Mouse (Mus musculus): ENCODE results near the gene Nr1h4.

Nr1h4 gene

DNA sequence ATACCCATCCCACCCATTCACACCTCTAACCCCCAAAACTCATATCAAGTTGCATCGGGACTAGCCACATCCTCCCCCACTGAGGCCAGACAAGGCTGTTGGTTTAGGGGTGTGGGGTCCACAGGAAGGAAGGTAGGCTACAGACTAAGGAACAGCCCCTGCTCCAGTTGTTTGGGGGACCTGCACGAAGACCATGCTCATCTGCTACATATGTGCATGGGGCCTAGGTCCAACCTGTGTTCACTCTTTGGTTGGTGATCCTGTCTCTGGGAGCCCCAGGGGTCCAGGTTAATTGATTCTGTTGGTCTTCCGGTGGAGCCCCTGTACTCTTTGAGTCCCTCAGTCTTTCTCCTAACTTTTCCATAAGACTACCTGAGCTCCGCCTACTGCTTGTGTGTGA, 13.0 kb downstream of the Nr1h4 start:
- no peak for DNase-seq

DNA sequence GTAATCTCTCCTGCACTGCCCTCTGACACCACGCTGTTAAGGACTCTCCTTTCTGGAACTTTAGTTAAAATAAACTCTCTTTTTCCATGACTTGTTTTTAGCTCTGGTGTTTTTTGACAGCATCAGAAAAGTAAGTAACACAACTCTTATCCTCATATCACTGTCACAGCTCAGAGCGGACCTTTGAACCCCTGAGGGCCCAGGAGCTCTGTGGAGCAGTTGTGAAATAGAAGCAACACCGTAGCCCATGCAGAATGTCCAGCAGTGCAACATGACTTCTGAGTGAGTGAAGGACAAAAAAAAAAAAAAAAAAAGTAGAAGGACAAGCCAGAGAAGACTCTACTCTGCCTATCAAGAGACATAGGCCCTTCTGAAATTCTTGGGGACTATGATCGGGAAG, 14.2 kb downstream of the Nr1h4 start:
- DNase-seq: no peak

DNA sequence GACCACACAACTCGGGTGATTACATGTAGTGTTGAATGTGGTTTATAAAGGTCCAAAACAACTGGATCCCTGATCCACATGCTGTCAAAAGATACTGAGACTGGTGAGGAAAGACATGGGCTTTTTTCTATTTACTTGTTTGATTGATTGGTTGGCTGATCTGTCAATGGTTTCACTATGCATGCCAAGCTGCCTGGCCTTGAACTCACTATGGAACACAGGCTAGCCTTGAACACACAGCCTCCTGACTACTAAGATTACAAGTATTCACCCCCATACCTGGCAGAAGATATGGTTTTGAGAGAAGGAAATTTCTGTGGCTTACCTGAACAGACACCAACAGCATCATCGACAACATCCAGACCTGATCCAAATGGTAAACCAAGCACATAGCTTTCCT, 15.0 kb downstream of the Nr1h4 start:
- DNase-seq: no peak

DNA sequence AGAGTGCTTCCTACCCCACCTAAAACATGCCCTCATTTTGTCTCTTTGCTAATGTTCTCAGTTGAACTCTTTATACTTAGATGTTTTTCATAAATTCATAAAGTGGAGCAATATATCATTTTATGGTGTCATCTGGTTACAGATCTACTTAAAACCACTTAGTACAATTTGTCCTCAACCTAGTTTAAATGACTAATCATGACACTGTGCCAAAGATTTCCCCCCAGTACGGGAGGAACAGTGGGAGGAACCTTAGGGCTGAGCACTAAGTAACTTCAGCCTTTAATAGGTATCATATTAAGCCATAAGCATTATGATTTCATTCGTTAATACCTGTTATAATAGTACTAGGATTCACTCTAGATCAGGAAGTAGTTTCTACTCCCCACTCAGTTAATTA, 17.6 kb downstream of the Nr1h4 start:
- no peak for DNase-seq

DNA sequence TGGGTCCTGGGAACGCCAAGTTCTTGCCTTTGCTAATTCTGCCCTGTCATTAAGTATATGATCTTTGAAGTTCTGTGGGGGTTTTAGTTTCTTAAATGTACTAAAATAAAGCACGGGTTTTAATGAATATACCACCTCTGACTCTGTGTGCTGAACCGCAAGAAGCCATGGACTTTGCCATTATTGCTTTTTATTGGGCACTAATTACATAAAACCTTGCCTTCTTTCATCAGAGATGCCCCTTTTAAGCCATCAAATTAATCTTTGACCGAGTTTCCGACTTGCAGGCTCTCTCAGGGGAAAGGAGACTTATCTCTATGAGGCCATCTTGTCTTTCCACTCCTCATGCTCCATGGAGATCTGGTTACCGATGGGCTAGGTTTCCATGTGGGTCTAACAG, 20.8 kb downstream of the Nr1h4 start:
- DNase-seq: no peak

DNA sequence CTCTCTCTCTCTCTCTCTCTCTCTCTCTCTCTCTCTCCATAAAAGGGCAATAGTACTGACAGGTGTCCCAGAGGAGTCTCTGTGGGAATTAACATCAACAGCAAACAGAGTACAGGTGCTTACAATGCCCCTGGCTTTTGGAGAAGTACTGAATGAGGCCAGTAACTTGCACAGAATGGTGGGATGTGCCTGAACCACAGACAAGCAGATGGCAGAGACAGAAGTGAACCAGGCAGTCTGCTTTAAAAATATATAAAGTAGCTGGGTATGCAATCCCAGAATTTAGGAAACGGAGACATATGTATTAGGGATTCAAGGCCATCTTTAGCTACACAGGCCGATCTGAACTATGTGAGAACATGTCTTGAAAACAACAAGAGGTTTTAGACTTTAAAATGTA, 22.8 kb downstream of the Nr1h4 start:
- DNase-seq: no peak

DNA sequence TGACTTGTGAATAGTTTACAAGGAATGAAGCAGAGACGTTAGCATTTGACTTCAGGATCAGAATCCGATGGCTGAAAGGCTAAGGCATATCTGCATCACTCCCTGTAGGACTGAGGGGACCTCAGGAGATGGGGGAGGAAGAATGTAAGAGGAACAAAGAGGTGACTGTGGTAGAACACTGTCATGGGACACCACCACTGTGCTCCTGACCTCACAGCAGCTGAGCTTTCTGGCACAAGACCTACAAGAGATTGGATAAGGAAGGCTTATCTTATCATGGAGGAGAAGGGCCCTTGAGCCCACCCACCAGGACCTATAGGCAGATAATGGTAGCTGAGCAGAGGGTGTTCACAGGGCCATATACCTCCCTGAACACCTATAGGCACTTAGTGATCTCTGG, 24.8 kb downstream of the Nr1h4 start:
- no peak for DNase-seq

DNA sequence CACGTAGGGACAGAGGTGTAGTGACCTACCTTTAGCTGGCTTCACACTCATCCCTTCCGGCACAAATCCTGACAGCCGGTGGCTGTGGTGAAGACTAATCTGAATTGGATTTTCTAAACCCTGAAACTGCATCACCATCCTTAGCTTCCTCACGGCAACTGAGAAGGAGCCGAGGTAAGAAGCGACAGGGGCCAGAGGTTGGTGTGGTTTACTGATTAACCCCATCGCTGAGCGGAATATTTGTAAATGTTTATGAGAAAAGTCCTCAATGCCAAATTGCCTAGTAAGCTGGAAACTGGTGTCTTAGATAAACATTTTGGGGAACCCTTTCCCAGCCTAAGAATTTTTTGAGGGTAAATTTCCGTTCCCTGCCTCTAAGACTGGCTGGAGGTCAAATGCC, 26.9 kb downstream of the Nr1h4 start:
- DNase-seq: no peak

DNA sequence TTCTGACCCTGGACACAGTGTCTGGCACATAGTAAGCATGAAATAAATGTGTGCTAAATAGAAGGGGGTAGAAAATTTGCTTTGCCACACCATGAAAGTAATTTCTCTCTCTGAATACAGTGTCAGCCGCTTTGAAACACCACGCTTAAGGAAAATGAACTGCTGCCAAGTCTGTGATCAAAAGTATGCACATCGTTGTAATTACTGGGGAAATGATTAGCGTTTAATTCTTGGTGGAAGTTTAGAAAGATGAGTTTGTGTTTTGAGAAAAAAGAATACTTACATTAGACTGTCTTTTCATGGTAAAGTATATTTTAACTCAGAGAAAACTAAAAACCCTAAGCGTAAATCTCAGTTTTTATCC, 27.8 kb downstream of the Nr1h4 start:
- DNase-seq: no peak

DNA sequence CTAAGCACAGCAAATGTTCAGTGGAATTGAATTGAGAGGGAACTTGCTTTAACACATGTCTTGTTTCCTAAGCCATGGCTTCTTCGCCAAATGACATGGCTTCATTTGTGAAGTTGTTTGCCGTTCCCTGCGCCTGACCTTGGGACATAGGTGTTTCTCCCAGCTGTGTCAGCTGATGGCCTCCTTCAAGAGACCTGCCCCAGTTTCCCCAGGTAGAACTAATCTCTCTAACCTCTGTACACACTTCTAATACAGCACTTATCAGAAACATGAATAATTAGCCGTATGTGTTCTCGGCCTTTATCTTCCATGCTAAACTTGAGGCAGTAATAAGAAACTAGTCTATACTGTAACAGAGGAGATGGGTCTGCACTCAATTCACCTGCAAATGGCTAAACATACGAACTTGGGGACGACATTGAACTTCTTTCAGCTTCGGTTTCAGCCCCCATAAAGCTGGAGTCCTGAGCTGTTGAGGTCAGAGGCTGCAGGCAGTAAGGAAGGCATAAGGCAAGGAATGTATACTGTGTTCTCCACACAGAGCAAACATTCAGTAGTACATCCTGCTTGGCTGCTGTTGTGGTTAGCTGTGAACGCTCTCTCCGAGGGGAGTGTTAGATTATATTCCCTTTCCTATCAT, 28.3 kb downstream of the Nr1h4 start:
- DNase-seq: no peak

DNA sequence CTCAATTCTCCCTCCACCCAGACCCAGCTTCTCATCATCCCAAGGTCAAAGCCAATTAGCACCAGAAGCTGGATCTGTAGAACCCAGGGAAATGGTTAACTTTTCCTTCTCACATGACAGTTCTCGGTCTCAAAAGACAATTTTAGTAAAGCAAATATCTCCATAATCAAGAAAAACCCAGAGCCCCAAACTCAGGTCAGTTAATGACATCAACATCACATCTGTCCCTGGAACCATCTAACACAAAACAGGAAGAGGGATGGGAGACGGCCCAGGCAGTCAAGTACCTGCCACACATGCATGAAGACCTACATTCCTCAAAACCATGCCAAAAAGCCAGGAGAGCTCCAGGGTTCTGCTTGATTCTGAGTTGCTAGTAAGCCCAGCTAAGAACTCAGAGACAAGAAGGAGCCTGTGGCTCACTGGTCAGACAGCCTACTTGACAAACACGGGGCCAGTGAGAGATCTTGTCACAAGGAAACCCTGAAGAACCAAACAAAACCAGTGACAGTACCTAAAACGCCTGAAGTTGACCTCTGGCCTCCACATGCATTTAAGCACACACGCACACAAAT, 30.3 kb downstream of the Nr1h4 start:
- DNase-seq: no peak

DNA sequence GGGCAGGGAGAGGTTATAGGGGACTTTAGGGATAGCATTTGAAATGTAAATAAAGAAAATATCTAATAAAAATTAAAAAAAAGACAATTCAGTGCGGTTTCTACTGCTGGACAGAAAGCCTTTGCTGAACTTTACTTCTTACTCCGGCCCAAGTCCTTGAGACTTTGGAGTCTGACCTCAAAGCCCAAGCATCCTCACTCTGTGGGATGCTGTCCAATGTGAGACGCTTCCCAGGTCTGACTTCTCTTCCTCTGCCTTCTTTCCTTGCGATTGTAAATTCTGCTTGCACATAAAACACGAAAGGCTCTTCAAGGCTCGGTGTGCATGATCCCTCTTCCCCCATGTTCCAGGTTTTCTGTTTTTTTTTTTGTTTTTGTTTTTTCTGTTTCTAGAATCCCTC, 31.5 kb downstream of the Nr1h4 start:
- DNase-seq: no peak

DNA sequence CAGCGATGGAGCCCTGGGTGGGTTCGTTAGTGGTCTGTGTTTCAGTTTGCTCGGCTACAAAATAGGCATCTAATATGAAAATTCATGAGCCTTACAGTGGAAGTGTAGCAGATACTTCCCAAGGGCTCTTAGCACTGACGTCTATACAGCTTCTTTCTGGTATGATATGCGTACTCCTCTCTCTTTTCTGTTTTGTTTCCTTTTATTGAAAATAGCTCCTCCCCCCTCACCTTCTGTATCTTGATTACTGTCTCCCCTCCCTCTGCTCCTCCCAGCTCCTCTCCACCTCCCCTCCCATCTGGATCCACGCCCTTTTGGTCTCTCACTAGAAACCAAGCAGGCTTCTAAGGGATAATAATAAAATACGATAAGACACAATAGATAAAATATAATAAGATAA, 37.8 kb downstream of the Nr1h4 start:
- DNase-seq: no peak

DNA sequence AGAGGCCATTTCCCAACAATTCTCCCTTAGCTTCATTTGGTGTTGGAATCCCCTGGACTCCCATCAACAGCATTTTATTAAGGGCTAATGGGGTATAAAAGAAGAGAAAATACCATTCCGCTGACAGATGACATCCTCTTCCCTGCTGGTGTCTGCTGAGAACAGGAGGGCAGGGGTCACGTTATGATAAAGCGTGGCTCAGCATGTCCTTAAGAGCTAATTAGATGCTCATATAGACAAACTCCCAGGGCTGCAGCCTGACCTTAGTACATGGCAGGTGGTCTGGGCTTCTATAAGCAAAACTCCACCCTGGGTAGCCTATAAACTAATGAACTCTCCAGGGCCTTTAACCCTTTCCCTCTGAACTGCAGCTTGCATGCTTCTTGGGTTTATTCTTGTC, 42.1 kb downstream of the Nr1h4 start:
- no peak for DNase-seq

DNA sequence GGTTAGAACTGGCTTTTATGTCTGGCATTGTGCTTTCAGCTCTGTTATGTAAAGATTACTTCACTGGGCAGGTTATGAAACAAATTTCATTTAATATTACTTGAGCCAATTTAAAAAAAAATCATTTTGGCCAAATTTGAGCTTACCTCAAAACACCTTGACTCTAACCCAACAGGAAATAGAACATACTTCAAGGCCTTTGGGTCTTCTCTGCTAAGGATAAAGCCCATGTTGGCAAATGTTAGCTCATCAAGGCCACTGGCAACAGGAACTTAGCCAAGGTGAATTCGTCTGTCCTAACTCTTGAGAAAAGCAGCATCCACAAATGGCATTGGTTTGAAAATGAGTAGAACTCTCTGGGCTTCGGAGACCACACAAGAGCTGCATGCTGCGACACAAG, 43.1 kb downstream of the Nr1h4 start:
- no peak for DNase-seq

DNA sequence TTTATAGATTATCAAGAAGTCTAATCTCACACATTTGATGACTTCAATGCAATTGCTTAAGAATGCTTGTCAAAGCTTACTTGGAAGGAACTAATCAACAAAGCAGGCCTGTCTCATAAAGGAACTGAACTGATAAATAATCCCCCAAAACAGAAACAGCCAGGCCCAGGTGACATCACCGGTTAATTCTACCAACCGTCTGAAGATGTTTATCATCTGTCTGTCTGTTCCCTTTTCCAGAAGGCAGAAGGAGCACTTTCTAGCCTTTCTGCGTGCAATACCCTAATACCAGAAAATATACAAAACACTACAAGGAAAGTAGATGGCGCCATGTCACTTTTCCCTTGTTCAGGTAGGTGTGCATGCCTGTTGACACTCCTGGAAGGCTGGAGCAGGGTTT, 43.9 kb downstream of the Nr1h4 start:
- DNase-seq: no peak

DNA sequence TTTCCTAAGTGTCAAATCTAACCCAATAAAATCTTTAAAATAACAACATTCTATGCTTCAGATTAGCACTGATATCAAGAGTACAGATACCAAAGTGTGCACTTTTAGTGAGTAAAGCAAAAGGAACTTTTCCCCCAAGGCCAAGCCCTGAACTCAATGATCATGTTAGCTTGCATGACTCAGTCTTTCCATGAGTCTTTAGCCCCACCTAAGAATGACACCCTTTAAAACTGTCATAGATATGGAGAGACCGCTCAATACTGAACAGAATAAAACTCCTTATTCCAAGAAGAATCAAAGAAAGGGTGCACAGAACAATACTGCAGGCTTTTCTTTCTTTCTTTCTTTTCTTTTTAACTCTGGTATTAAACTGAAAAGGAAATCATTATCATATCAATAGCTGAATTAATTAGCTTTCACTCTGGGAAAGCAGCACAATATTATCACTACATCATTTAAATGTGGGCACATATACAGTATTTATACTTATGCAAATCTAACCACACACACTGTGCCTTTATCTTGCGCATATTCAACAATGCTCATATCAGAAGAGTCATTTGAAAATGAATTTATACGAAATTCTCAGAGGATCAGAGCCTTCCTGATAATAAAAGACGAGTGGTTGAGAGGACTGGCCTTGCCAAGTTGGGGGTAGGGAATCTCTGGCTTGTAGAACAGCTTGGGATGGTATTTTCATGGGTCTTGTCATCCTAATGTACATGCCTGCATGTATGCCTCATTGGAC, 46.2 kb downstream of the Nr1h4 start:
- no peak for DNase-seq

DNA sequence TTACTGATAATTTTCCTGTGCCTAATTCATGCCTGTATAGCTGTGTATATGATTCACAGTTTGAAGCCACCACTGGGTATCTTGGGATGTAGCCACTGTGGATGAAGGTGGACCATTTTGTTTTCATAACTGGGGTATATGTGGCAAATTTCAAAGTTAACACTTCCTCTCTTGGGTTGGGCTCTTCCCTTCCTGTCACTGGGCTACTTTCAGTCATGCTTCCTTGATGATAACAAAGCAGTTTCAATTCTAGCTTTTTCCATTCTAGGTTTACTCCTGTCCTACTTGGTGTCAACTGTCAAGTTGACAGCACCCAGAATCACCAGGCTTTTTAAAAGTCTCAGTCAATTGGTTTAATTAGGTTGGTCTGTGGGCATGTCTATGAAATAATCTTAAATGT, 48.5 kb downstream of the Nr1h4 start:
- no peak for DNase-seq

DNA sequence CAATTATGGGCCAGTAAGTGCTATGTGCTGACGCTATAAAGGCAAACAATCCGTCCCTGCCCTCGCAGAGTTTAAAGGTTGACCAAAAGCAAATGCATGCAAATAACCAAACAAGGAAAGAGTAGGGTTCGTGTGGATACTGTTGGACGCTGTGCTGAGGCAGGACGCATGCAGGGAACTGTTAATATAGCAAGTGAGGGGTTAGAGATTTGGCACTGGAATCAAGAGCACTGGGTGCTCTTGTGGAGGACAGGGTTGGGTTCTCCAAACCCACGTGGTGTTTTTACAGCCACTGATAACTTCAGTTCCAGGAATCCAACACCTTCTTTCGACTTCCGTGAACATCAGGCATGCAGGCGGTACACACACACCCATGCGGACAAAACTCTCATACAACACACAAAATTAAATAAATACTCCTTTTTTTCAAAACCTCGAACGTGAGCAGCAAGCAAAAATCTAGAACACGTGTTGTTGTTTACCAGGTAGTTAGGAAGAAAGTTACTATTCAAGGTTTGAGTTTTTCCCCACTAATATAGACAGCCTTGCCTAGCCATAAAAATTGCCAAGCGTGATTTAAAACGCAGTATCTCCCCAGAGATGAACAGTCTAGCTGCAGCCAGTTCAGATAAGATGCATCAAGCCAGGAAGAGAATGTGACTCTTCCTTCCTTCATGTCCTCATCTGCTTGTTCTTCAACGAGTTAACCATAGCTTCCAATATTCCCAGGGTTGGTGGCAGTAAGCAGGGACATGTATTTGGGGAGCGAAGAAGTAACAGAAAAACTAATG, 49.4 kb downstream of the Nr1h4 start:
- DNase-seq: no peak

DNA sequence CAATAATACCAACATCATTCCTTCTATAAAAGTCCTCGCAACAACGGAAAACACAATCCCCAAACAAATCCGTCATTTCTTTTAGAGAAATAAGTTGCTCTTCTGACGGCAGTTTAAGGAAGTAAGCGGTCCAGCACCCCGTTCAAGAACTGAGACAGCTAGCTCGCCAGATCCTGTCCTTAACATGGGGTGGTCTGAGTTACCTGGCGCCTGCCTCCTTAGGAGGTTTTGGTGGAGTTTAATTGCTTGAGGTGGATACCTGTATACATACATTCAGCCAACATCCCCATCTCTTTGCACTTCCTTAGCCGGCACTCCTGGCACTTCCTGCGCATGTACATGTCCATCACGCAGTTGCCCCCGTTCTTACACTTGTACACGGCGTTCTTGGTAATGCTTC, 50.3 kb downstream of the Nr1h4 start:
- DNase-seq: no peak

DNA sequence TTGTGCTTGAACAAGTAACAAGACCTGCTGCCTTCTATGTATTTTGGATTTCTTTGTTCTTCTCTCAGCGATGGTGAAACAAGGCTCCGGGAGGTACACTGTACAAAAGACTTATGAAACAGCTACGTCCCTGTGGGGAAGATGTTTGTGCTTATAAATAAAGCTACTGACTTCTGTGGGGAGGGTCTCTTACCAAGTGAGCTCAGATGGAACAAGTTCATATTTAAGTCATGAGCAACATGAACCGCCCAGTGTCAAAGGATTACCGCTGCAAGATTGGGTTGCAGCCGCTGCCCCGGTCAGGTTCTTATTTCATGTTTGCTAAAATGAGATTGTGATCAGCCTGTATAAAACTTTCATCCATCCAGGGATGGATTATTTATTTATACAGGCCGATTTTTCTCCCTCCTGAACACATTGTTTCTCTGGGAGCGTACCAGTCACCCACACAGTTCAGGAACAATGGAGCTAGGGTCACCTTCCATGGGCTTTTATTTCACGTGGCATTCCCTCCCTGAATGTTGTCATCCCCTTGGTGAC, 51.2 kb downstream of the Nr1h4 start:
- DNase-seq: no peak

DNA sequence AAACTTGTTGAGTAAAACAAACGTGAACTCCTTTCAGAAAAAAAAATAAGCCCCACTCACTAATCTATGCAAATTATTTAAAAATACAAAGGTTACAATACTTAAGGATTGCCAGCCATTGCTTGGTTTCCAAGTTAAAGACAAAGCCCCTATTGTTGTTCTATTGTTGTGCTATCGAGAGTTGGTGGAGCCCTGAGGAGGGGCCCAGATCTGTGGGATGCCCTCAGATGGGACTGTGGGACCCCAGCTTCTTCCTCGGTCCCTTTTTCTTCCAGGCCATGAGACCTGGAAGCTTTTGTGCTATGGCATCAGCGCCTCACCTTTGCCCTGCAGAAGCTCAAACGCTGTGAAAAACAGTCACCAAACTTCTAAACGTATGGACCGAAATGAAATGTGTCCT, 51.7 kb downstream of the Nr1h4 start:
- DNase-seq: no peak

DNA sequence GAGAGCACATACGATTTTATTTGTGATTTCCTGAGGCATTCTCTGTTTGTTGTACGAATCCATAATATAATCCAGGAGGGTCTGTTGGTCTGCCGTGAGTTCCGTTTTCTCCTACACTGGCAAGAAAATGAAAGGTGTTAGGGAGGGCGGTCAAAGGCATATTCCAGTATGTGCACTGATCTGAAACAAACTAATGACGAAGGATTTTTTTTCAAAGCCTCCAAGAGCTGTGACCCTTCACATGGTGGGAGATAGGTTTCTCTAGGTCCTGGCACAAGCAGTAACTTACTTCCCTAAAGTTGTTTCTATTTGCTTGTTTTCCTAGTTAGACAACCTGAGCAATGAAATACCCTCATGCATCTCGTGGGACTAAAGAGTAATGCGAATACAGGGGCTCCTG, 54.6 kb downstream of the Nr1h4 start:
- no peak for DNase-seq
